10 mouse cellular contexts compared by ENCODE assay signal in the genomic region with DNA sequence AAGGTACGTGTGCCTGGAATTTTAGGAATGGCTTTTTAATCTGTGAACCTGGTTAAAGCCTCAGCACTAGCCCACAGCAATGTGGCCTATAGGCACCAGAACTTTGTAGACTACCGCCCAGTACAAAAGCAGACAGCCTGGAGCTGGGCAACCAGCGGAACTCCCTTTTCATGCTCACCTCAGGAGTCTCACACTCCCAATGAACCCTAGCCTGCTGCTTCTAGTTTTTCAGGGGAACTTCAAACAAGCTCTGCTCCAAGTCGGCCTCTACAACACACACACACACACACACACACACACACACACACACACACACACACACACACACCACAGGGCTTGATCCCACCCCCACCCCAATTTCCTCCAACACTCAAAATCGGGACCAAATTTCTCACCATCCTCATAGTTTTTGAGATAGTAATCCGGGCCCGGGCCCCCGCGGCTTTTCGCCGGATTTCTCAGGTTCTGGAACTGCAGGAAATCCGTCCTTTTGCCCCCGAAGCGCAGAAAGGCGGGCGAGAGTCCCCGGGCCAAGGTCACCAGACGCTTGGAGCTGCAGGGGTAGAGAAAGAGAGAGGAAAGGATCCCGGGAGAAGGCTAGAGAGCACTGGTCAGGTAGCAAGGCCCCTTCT. TPM values are rescaled to one million over a fixed set of nuclear protein-coding genes. Genes with fewer than 3 reads are reported as not detected.
DNase-seq lines count a peak whose midpoint lies in the region; ATAC-seq and TF ChIP-seq lines count a peak whose summit lies in the region.
"Had no signal": no experiment of that assay in that cellular context is flagged by ENCODE, and none has a peak within 500 bp of the region (broad histone marks: within the 10 kb centered on the region; RNA-seq: fewer than 3 reads in every experiment).

No protein-coding gene starts in this region.

- H3K4me1 ChIP-seq in liver, embryonic 11.5 days (replicated peaks; ENCODE audit: control insufficient read depth, insufficient read depth, low read length): no peaks in the 10 kb centered on the region
- H3K4me1 ChIP-seq in liver, postnatal 0 days (ENCODE audit: insufficient read depth): 0 out of 2 replicates have a peak, but pooled peaks cover 2% of the 10 kb centered on the region
- peaks cover 3% of the 10 kb centered on the region; the same call in 1 of the 2 replicates for H3K4me1 ChIP-seq in embryonic facial prominence, embryonic 14.5 days (ENCODE audit: control insufficient read depth, insufficient read depth, low read length)
- peaks cover 4% of the 10 kb centered on the region; the same call in 1 of the 2 replicates for H3K4me1 ChIP-seq in intestine, embryonic 16.5 days (ENCODE audit: control insufficient read depth, insufficient read depth, low read length)
- H3K4me1 ChIP-seq in neural tube, embryonic 14.5 days (ENCODE audit: control insufficient read depth, insufficient read depth, low read length): peaks cover 8% of the 10 kb centered on the region; the same call in 1 of the 2 replicates

- no peak overlapping the region for H3K9ac ChIP-seq in liver, embryonic 11.5 days (ENCODE audit: low read depth, low read length)
- H3K9ac ChIP-seq in liver, postnatal 0 days (replicated peaks): no peak overlapping the region
- H3K9ac ChIP-seq in embryonic facial prominence, embryonic 14.5 days (ENCODE audit: low read depth, low read length): peak overlapping the region; percentile 72
- H3K9ac ChIP-seq in intestine, embryonic 16.5 days (ENCODE audit: low read depth, low read length): peak overlapping the region; percentile 71
- H3K9ac ChIP-seq in neural tube, embryonic 14.5 days (replicated peaks; ENCODE audit: low read depth, low read length): no peak overlapping the region

- no peak for DNase-seq in liver, embryonic 11.5 days (ENCODE audit: low spot score)
- no peak for DNase-seq in liver, postnatal 0 days
- no peak for DNase-seq in embryonic facial prominence, embryonic 14.5 days (ENCODE audit: low spot score)
- no peak for DNase-seq in adrenal gland, postnatal 14 days
- no peak for DNase-seq in spleen, postnatal 4 days (ENCODE audit: low spot score in 2 of 2)
- no peak for DNase-seq in c-Kit-positive CD71-positive TER-119-positive erythroid progenitor cells, embryonic 14.5 days (ENCODE audit: low spot score)
- DNase-seq: cerebellum, adult 2 months had no signal

- no peak for TF ChIP-seq CTCF in liver, postnatal 0 days (IDR thresholded peaks at IDR 0.05; ENCODE audit: low read depth)

- WGBS in liver, embryonic 11.5 days: 4% methylated on average over 19 of the region's 19 CpGs
- WGBS in liver, postnatal 0 days (ENCODE audit: insufficient replicate concordance): 6% methylated on average over 19 of the region's 19 CpGs
- WGBS in embryonic facial prominence, embryonic 14.5 days: 3% methylated on average over 19 of the region's 19 CpGs
- 10% methylated on average over 19 of the region's 19 CpGs for WGBS in intestine, embryonic 16.5 days
- 2% methylated on average over 19 of the region's 19 CpGs for WGBS in neural tube, embryonic 14.5 days

- no peak for ATAC-seq in liver, embryonic 11.5 days (replicated peaks; ENCODE audit: low FRiP score)
- no peak for ATAC-seq in liver, postnatal 0 days
- no peak for ATAC-seq in embryonic facial prominence, embryonic 14.5 days (ENCODE audit: low read depth)
- ATAC-seq in intestine, embryonic 16.5 days: no peak
- no peak for ATAC-seq in neural tube, embryonic 14.5 days (ENCODE audit: low read depth)
- ATAC-seq: Patski had no signal

- H3K4me3 ChIP-seq in liver, embryonic 11.5 days (ENCODE audit: low read depth, low read length): peak overlapping the region; percentile 29
- no peak overlapping the region for H3K4me3 ChIP-seq in liver, postnatal 0 days (ENCODE audit: low read depth, low read length)
- peak overlapping the region; percentile 49 for H3K4me3 ChIP-seq in embryonic facial prominence, embryonic 14.5 days (ENCODE audit: low read depth, low read length)
- peak overlapping the region; percentile 52 for H3K4me3 ChIP-seq in intestine, embryonic 16.5 days (ENCODE audit: low read length)
- H3K4me3 ChIP-seq in neural tube, embryonic 14.5 days (ENCODE audit: low read depth, low read length): peak overlapping the region; percentile 17

- no peak for TF ChIP-seq EP300 in liver, postnatal 0 days (IDR thresholded peaks at IDR 0.05; ENCODE audit: low read depth)

- no peak overlapping the region for H3K27ac ChIP-seq in liver, embryonic 11.5 days (ENCODE audit: low read depth, low read length)
- H3K27ac ChIP-seq in liver, postnatal 0 days (ENCODE audit: low read depth): no peak overlapping the region
- peak overlapping the region; percentile 89 for H3K27ac ChIP-seq in embryonic facial prominence, embryonic 14.5 days (replicated peaks; ENCODE audit: low read depth, low read length)
- peak overlapping the region; percentile 77 for H3K27ac ChIP-seq in intestine, embryonic 16.5 days (ENCODE audit: low read length)
- no peak overlapping the region for H3K27ac ChIP-seq in neural tube, embryonic 14.5 days (ENCODE audit: low read depth, low read length)

- peak overlapping the region; percentile 52 for H3K4me2 ChIP-seq in liver, embryonic 11.5 days
- H3K4me2 ChIP-seq in liver, postnatal 0 days (ENCODE audit: low read depth, low read length): no peak overlapping the region
- H3K4me2 ChIP-seq in embryonic facial prominence, embryonic 14.5 days (ENCODE audit: low read depth, low read length): peak overlapping the region; percentile 74
- H3K4me2 ChIP-seq in intestine, embryonic 16.5 days (ENCODE audit: low read depth, low read length): peak overlapping the region; percentile 56
- H3K4me2 ChIP-seq in neural tube, embryonic 14.5 days (ENCODE audit: low read depth, low read length): peak overlapping the region; percentile 39

- no peaks in the 10 kb centered on the region for H3K36me3 ChIP-seq in liver, embryonic 11.5 days (ENCODE audit: control insufficient read depth, insufficient read depth, low read length)
- H3K36me3 ChIP-seq in liver, postnatal 0 days (replicated peaks; ENCODE audit: insufficient read depth, low read length): no peaks in the 10 kb centered on the region
- no peaks in the 10 kb centered on the region for H3K36me3 ChIP-seq in embryonic facial prominence, embryonic 14.5 days (ENCODE audit: control insufficient read depth, insufficient read depth, low read length)
- H3K36me3 ChIP-seq in intestine, embryonic 16.5 days (ENCODE audit: control insufficient read depth, insufficient read depth, low read length): no peaks in the 10 kb centered on the region
- no peaks in the 10 kb centered on the region for H3K36me3 ChIP-seq in neural tube, embryonic 14.5 days (ENCODE audit: control insufficient read depth, insufficient read depth, low read length)

- H3K9me3 ChIP-seq in liver, embryonic 11.5 days (ENCODE audit: control insufficient read depth, low read length): no peaks in the 10 kb centered on the region
- no peaks in the 10 kb centered on the region for H3K9me3 ChIP-seq in liver, postnatal 0 days (ENCODE audit: low read length)
- no peaks in the 10 kb centered on the region for H3K9me3 ChIP-seq in embryonic facial prominence, embryonic 14.5 days (ENCODE audit: control insufficient read depth, low read length)
- no peaks in the 10 kb centered on the region for H3K9me3 ChIP-seq in intestine, embryonic 16.5 days (ENCODE audit: control insufficient read depth, low read length)
- H3K9me3 ChIP-seq in neural tube, embryonic 14.5 days (ENCODE audit: control insufficient read depth, low read length): no peaks in the 10 kb centered on the region

- peaks cover 62% of the 10 kb centered on the region for H3K27me3 ChIP-seq in liver, embryonic 11.5 days (replicated peaks; ENCODE audit: control insufficient read depth, insufficient read depth, low read length)
- peaks cover 61% of the 10 kb centered on the region for H3K27me3 ChIP-seq in liver, postnatal 0 days (ENCODE audit: insufficient read depth, low read length)
- peaks cover 54% of the 10 kb centered on the region for H3K27me3 ChIP-seq in embryonic facial prominence, embryonic 14.5 days (replicated peaks; ENCODE audit: control insufficient read depth, insufficient read depth, low read length)
- peaks cover 25% of the 10 kb centered on the region for H3K27me3 ChIP-seq in intestine, embryonic 16.5 days (replicated peaks; ENCODE audit: control insufficient read depth, insufficient read depth, low read length)
- peaks cover 45% of the 10 kb centered on the region for H3K27me3 ChIP-seq in neural tube, embryonic 14.5 days (ENCODE audit: control insufficient read depth, insufficient read depth, low read length)

RNA-seq across cellular contexts. Expression of a gene that starts 3.7 kb away (rescaled TPM):
- polyA plus RNA-seq in liver, embryonic 11.5 days (2014; fragmentation: Nextera tagmentation; extraction: Ambion mirVana): 0.05 and 0.35 TPM in 2 replicates
- polyA plus RNA-seq in liver, postnatal 0 days (2015; fragmentation: Nextera tagmentation; extraction: Ambion mirVana): 0.12 TPM in 1 of 2 replicates, not detected in the other
- polyA plus RNA-seq in embryonic facial prominence, embryonic 14.5 days (2014; fragmentation: Nextera tagmentation; extraction: Ambion mirVana): 4.1 and 4.3 TPM in 2 replicates
- polyA plus RNA-seq in intestine, embryonic 16.5 days (2015; fragmentation: Nextera tagmentation; extraction: Ambion mirVana): 14.1 and 14.2 TPM in 2 replicates
- polyA plus RNA-seq in neural tube, embryonic 14.5 days (2014; fragmentation: Nextera tagmentation; extraction: Ambion mirVana): 0.12 and 0.15 TPM in 2 replicates
- total RNA-seq in adrenal gland, postnatal 14 days (2021): not detected in 2 replicates
- polyA plus RNA-seq: Patski had no signal

RNA-seq across cellular contexts. Expression of a gene that starts 55.8 kb away (rescaled TPM):
- 0.21 and 0.23 TPM in 2 replicates for polyA plus RNA-seq in liver, embryonic 11.5 days (2014; fragmentation: Nextera tagmentation; extraction: Ambion mirVana)
- polyA plus RNA-seq in liver, postnatal 0 days (2015; fragmentation: Nextera tagmentation; extraction: Ambion mirVana): 0.21 and 0.22 TPM in 2 replicates
- 0.96 and 1.4 TPM in 2 replicates for polyA plus RNA-seq in embryonic facial prominence, embryonic 14.5 days (2014; fragmentation: Nextera tagmentation; extraction: Ambion mirVana)
- polyA plus RNA-seq in intestine, embryonic 16.5 days (2015; fragmentation: Nextera tagmentation; extraction: Ambion mirVana): 1.3 and 1.4 TPM in 2 replicates
- polyA plus RNA-seq in neural tube, embryonic 14.5 days (2014; fragmentation: Nextera tagmentation; extraction: Ambion mirVana): 4.9 and 7.4 TPM in 2 replicates
- 0.41 and 0.48 TPM in 2 replicates for total RNA-seq in adrenal gland, postnatal 14 days (2021)
- polyA plus RNA-seq: Patski had no signal

Comparison
In these comparisons a context has a peak if more than half of its experiments do, and no peak if none do; other contexts are left out.
1. H3K27ac ChIP-seq: peak in embryonic facial prominence, embryonic 14.5 days (single experiment) and intestine, embryonic 16.5 days (single experiment); none in liver, embryonic 11.5 days (single experiment), liver, postnatal 0 days (single experiment) and neural tube, embryonic 14.5 days (single experiment).
2. H3K9ac ChIP-seq: peak in embryonic facial prominence, embryonic 14.5 days (single experiment) and intestine, embryonic 16.5 days (single experiment); none in liver, embryonic 11.5 days (single experiment), liver, postnatal 0 days (single experiment) and neural tube, embryonic 14.5 days (single experiment).